Mouse (Mus musculus): ENCODE measurements around the gene Etd. TPM values are rescaled to one million over a fixed set of nuclear protein-coding genes. Genes with fewer than 3 reads are reported as not detected.
"Not testable (repeated sequence)": the region's sequence is repeated elsewhere in the genome, so short reads cannot be mapped to it uniquely, and the experiment has no call there.

The Etd gene
- total RNA-seq (2022): not detected

DNA sequence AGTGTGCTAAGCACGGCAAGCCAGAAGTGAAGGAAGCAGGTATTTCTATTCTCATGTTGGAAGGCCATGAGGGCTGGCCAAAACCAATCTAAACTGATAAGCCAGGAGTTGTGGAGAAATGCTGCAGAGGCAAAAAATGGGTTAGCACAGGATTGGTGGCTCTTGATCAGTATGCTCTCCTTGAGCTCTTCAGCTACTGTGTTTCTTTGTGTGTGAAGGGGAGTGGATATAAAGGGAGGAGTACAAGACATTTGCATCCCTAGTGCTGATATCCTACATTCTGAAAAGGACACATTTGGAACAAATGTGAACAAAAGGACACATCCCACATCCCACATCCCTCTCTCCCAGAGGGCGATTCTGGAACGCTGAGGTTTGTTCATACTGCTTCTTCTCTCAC, at the start of gene Etd:
Etd (plus strand) TSS at position 301 of the 400 bp plus-strand sequence.
- no peak for DNase-seq

DNA sequence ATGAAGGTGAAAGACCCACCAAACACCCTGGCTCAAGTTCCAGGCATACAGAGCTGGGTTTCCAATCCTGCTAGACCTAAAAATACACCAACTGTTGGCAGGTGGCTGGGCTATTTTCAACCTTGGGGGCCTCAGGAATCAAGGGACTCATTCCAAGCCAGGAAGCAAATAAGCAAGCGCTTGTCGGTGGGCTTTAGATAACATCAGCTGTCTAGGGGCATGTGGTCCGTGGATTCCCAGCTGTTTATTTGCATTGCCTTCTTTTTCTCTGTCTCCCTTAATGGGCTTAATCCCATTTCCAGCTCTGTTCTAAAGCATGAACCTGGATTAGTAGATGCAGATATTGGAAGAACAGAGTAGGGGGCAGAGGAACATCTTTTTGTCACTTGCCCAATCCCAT, 48.4 kb upstream of the Etd start:
- no peak for DNase-seq

DNA sequence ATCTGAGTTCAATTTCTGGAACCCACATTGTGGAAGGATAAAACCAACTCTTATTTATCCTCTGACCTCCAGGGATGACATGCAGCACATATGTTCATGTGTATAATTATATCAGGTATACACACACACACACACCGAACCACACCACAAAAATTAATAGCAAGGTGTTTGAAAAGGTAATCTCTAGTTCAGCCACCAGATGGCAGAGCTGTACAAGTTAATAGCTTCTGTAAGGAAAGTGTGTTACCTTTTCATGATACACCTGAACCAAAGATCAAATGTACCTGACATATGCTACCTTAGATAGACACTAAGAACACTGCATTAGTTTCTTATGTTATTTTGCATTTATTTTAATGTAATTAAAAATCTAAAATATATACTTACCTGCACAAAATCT, 1.8 kb upstream of the Etd start:
- DNase-seq: no peak

DNA sequence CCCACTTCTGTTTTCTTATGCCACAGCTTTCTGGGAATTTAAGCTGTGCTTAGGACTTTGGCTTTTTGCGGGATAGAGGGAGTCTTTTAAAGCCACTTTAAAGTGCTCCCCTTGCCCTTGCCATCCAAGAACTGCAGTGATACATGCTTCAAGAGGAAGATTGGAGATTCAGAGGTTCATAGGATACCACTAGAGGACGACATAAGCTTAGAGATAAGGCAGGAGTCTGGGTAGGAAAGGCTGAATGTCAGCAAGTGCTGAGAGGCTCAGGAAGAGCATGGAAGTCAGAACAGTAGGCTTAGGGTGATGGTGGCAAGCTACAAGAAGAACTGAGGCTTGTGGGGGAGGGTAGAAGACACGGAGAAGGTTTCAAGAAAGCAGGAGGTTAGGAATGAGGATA, 24.9 kb downstream of the Etd start:
- DNase-seq: no peak

DNA sequence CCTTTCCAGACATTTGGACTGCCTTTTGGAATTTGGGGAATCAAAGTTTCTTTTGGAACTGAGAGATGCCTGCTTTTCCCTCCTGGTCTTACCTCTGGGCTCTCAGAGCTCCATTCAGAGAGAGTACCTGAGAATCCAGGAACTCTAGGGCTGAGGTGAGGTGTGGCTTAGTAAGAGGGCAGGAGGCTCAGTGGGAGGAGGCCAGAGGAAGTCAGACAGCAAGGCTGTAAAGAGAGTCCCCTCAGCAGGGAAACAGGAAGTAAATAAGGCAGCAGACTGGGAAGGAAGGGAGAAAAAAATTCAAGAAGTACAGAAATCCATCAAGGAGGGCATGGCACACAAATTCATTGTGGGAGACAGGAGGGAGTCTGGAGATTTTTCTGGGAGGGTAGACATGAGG, 29.5 kb downstream of the Etd start:
- not testable (repeated sequence) for DNase-seq

Other genes with a start within 250 kb of the Etd start
- gene Plac1, start 194.8 kb upstream of the Etd start, total RNA-seq (2022): not detected
- 1 to 10 TPM; 8.7 to 9.8 (median 9.3) TPM for gene Fam122b, start 165.1 kb upstream of the Etd start, total RNA-seq (2022)
- not detected for gene Fam122c, start 161.5 kb upstream of the Etd start, total RNA-seq (2022)
- 10 to 100 TPM; 16.2 to 21.2 (median 19.8) TPM for gene Mospd1, start 64.4 kb upstream of the Etd start, total RNA-seq (2022)
- 100 to 1,000 TPM; 141 to 228 (median 193) TPM for gene Rtl8c, start 173.1 kb downstream of the Etd start, total RNA-seq (2022)
- gene Gm14597, start 174.1 kb downstream of the Etd start, total RNA-seq (2022): 1 to 10 TPM in 1 of 4 experiments, not detected in 3; 1.3 TPM
- 100 to 1,000 TPM; 177 to 219 (median 193) TPM for gene Rtl8a, start 208.8 kb downstream of the Etd start, total RNA-seq (2022)
- 100 to 1,000 TPM in 3 of 4 experiments, 10 to 100 TPM in 1; 100.0 to 122 (median 105) TPM for gene Rtl8b, start 235.5 kb downstream of the Etd start, total RNA-seq (2022)

Data from adrenal gland, adult 8-10 months (tissue).